Mouse (Mus musculus) thymus, adult 18-20 months (tissue): ENCODE results near the gene Ehbp1.

Source experiments
- DNase-seq, 2 experiments: peaks; one replicate each; pipeline ENCODE4 v3.0.0; 2022; ENCODE audit warnings: mixed read lengths in 2 of 2

The Ehbp1 gene

DNA sequence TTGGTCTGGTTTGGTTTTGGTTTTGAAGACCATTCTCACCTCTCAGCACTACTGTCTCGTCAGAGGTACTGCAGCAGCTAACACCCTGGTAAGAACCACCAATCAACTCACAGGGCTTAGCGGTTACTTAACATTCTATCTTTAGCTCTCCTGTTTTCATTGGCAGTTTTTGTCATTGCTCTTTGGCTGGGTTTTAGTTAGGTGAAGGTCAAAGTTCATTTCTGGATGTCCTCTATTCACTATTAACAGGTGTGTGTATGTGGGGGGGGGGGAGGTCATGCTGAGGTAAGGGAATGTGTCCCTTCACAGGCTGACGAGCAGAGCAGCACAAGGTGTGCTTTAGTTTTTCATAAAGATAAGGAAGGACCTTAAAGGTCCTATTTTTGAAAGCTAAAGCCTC is 147.5 kb downstream of the Ehbp1 start:
- no peak for DNase-seq

DNA sequence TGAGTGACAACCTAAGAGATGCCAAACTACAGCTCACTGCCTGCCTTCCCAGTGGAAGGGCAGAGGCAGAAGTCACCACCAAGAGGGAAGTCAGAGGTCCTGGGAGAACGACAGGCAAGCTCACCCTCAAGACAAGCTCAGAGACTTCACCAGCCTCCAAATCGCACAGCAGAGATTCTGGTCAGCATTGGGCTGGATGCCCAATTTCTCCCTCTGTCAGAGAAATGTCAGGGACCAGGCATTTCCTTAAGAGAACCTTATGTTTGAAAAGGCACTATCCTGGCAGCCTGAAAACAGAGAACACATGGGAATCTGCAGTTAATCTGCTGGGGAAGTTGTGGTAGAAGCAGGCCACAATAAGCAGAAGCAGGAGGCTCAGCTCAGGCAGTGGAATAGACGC is 151.5 kb downstream of the Ehbp1 start:
- no peak for DNase-seq

DNA sequence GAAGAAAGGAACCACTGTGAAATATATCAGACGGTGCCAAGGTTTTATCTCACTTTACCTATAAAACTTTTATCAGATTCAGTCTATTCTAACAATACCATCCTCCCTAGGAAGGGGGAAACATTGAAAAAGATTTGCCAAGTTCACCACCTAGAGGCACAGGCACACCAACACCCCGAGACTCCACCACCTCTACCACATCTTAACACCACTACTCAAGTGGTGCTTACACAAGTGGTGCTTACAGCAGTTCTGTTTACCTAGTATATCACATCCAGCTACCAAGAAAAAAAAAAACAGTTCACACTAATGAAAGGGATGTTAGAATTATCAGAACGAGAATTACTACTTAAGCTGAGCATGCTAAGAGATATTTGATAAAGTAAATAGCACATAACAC is 152.1 kb downstream of the Ehbp1 start:
- no peak for DNase-seq

DNA sequence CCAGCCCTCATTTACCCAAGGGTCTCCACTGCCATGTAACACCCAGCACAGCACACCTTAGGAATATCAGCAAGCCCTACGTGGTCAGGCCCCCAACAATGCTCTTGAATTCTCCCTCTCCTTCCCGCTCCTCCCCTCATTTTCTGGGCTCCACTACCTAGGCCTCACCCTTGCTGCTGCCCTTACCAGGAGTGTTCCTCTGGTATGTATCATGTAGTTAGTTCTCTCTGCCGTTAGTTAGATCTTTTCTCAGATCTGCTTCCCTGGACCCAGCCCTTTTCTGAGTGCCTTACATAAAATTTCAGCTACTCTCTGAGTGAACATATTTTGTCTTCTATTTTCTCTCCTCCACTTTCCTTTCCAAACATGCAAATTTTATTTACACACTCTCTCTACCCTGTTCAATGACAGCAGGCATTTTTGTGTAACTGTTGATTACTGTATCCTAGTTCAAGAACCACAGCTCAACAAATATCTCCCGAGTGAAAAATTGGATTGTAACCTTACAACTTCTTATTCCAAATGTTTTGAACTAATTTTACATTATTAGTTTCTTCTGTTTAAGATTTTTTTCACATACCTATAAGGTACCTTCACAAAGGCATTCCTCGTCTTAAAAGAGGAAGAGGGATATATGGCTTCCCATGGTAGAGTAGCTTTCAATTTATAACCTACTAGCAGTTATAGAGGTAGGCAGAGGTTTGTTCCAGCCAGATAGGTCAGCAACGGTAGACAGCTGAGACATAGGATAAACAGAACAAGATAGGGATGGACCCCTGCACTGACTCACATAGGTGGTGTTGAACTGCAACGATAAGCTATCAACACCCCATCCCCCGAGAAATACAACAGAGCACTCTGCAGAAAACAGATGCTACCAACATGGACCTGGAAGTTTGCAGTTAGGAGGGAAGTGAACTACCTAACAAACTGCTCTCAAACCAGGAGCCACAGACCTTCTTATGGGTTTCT is 160.3 kb downstream of the Ehbp1 start:
- no peak for DNase-seq

DNA sequence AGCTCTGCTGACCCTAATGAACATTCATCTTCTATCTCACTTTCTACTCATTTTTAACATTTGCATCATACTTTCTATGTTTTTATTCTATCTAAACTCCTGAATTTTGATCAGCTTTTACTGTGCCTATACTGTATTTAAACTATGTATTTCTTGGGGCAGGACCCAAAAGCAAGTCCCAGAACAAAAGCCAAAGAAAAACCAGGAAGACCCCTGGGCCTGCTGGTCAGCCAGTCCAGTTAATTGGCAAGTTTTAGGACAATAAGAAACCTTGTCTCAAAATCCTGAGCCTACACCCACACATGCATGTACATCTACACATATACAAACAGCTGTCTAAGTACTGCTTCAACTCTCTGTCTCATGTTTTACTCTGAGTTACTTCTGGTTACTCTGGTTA is 161.9 kb downstream of the Ehbp1 start:
- DNase-seq = no peak

DNA sequence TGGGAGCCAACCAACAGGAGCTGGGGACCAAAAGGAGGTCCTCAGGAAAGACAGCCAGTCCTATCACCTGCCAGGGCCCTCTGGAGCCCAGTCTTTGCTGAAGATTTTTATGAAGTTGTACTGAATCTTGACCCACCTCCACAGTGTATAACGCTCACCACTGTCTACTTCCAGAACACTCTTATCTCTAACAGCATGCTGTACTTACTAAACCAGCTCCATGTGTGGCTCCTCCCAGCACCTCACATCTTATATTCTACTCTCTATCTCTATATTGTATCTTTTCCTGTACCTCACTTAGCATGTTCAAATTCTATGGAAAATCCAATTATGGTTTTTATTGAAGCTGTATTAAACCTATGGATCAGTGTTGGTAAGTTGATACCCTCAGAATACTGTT is 163.5 kb downstream of the Ehbp1 start:
- no peak for DNase-seq

DNA sequence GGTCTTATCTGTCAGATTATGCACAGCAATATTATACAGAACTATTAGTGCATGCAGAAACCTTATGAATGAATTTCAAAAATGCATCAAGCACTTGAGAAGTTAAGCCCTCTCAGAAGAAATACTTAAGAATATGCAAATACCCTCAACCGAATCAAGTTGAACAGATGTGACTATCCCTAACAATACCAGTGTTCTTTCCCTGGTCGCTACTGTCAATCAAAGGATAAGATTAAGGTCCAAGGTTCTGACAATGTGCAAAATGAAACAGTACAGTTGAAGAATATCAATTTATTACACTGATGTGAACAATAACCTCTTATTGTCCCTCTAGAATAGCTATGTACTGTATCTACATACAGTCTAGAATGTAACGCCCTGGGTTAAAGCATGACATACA is 167.8 kb downstream of the Ehbp1 start:
- DNase-seq = no peak

DNA sequence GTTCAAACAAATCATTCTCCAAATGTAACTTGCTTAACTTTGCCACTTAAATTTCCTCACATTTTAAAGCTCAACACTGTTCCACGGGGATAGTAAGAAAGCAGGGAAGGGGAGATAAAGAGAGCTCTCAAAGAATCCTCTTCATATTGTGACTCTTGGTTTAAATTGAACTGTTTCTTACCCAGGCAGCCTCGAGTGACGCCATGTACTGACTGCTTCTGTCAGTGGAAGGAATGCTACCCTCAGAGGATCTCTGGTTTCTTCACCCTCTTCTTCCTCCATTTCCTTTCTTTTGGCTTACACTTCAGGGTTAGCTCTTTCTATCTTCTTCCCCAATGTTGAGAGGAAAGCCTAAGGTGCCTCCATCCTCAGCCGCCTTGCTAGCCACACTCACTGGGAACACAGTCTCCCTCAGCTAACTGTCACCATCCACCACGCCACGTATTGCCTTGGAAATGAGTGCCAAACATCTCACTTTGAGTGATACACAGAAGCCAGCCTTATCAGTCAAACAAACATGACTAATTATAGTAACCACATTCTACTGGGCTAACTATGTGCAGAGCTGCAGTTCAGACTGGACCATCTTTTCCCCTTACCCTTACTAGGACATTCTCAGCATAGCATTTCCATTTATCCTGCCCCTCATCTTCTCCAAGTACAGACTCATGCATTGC is 171.0 kb downstream of the Ehbp1 start:
- DNase-seq = no peak

DNA sequence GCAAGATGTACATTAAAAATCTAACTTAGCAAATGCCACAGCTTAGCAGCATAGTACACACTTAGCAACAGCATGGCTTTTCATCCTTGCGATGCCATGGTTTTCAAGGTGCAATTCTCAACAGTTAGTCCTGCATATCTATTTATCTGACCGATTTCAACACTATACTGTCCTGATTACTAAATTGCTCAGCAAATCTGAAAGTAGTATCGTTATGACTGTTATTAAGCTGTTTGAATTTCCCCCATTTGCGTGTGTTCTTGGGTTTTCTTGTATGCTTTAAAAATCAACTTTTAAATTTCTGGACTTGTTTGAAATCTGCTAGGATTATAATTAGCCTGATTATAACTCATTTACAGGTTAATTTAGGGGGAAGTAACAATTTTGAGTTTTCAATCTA is 184.2 kb downstream of the Ehbp1 start:
- DNase-seq = no peak

DNA sequence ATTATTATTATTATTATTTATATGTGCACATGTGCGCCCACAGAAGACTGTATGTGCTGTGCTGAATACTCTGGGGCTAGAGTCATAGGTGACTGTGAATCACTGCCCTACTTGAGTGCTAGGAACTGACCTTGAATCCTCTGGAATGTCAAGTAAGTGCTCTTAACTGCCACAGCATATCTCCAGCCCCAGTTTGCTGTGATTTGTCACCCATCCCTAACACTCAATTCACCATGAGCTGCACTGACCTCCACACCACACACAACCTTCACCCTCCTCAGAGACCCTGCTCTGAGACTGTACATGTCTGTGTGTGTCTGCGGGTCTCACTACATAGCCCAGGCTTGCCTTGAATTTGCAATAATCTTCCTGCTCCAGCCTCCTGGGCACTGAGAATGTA is 185.9 kb downstream of the Ehbp1 start:
- no peak for DNase-seq

DNA sequence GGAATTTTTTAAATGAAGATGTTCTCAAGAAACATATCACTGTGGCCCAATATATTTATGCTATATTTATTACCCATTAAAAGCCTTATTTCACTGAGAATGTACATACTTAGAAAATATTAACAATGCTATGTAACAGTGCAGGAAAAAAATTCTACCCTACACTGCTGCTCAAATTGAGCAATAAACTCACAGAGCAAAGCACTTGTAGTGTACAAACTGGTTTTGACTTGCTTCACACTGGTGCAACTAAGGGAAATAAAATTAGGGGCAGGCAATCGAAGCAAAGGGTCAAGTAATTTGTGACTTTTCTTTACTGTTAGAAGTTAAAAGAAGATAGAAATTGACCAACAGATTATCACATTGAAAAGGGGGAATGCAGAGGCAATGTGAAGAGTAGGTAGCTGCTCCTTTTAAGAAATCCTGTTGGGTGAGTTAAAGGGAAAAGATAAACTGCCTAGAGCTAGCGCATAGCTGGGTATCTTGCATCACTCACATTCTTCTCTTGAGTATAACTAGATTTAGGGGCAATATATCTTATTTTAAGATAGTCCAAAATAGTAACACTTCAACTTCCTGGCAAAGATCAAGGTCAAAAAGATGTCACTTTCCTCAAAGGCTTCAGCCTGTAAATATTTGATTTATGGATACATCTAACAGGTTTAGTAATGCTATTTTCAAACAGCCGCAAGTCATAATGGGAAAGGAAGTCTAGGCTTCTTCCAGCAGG is 186.6 kb downstream of the Ehbp1 start:
- no peak for DNase-seq

DNA sequence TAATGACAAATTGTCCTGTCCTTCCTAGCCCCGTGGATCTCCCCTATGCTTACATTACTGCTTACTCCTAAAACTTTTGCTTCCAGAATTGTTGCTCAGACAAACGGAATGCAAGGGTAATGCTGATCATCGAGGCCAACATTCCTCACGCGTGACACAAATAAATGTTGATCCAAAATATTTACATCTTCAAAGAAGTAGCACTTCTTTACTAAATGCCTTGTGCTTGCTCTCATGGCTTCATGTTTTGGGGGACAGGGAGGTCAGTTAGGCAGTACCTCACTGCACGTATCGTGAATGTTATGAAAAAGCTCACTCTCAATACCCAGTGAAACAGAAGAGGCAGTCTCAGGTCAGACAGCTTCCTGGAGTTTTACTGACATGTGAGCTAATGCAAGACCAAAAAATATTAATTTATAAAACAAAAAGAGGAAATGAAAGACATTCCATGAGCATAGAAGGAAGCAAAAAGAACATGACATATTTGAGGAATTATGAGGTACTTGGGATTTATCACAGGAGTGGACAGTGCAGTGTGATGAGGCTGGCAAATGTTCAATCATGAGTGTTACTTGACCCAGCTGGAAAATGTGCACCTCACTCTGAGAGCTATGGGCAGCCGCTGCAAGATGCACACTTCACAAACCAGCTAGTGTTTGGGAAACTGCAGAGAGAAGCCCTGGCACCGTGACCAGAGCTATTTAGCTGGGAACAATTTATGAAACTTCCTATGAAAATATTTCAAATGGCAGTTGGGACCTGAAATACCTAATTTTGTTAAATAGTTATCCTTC is 187.4 kb downstream of the Ehbp1 start:
- DNase-seq = no peak

DNA sequence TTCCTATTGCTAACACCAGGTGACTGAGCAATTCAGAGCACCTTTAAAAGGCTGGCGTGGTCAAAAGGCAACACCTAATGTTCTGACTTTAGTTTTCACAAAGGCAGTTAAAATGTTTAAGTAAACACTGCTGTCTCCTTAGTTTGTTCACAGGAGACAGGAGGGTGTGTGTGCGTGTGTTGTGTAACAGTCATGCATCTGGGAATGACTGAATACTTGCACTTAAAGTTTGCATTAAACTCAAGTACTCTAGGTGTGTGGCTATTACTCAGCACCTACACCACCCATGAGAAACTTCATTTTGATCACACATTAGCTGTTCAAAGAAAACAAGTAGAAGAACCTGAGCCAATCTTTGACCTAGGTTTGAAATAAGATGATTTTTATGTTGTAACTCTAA is 201.4 kb downstream of the Ehbp1 start:
- DNase-seq = no peak

DNA sequence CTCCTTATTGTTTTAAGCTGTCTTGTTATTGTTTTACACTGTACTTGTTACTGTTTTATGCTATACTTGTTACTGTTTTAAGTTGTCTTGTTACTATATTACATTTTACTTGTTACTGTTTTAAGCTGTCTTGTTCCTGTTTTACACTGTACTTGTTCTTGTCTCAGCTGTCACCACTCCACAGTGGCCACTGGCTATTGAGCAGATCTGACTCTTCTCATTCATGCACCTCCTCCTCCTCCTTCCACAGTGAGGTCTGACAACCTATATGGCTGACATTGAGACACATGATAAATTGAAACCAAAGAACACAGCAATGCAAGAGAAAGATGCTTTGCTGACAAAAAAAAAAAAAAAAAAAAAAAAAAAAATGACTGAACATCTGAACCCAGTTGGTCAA is 203.6 kb downstream of the Ehbp1 start:
- DNase-seq = no peak

DNA sequence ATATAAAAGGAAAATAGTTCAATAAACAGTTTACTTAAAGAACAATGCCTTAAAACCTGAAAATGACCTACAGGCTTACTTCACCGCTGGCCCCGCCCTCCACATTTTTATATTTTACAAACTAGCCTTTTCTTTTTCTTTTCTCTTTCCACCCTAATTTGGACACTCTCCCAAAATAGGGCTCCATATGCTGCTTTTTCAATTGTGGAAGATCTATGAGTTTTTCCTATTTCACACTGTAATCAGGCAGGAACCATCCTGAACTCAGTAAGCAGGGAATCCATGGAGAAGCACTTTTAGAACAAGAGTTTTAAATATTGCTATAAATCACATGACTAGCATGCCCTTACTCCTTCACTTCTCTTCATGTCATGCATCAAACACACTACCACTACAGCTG is 216.9 kb downstream of the Ehbp1 start:
- no peak for DNase-seq

DNA sequence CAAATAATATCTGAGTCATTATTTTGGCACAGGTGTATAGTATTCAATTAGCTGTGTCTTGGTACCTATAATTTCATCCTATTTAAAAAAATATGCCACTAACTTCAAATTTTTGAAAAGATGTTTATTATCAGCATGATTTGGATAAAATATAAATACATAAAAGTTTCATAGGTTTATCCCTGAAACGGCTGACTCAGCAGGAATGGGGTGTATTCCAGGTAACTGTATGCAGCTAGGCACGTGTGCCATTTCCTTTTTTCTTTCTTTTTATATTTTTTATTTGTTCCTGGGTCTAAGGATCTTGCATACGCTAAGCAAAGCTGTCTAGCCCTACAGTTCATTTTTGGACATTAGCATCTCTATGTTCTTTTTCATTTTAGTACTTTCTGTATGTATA is 223.2 kb downstream of the Ehbp1 start:
- DNase-seq = no peak

DNA sequence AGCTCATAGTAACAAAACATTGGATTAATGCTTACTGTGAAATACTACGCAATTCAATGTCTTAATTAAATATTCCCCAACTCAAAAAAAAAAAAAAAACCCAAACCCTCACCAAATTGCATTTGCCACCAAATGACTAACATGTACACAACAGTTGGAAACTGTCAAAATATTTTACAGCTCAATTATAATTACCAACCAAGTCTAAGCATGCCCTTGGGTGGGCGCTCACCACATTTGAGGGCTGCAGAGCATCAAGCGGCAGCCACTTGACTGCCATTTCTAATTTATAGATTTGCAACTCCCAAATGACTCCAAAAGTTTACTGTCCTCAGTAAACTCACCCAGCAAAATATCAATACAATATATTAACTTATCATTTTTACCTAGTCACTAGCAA is 229.9 kb downstream of the Ehbp1 start:
- no peak for DNase-seq

DNA sequence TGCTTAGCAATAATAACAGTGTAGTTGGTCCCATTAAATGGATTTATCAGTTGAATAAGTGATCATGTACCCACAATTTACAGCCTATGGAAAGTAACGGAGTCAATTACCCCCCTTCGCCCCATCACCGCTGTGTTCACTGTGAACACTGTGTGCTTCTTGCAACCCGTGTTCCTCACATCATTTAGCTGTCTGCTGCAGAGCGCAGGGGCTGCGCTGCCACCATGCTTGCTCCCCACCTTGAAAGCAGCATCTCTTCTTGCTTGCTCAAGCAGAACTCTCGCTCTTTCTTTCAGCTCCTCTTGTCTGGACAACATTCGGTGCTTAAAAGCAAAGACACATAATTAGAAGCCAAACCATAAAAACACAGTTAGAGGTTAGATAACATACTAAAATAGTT is 252.7 kb downstream of the Ehbp1 start:
- no peak for DNase-seq

DNA sequence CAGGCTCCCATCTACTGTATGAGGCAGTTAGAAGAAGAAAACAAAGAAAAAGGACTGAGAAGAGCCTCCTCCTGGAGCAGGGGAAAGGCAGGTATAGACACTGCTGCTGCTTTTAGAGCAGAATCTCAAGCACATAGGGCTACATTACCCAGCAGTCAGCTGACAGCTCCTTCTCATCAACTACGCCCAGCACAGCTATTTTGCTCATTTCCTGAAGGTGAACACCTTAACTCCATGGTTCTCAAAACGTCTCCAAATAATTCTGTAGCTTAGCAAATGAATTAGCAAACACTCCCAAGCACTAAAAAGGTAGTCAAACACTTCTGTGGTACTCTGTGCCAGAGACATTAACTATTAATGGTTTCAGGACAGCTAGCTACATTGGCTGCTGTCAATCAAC is 278.7 kb downstream of the Ehbp1 start:
- no peak for DNase-seq

DNA sequence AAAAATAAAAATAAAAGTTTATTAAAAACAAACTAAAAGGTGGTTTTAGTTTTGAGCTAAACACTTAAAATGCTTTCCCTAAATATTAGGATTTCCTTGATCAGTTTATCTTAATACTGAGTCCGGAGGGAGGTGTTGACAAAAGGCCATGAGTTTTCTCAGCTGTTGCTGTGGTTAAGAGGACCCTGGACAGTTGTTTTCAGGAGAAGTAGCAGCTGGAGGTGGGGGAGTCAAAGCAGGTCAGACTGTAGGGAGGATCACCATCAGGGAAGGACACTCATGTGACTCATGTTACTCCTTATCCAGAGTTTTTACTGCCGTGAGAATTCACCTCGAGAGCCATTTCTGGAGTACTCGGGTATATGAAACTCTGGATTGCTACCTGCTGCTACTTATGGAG is 280.4 kb downstream of the Ehbp1 start:
- no peak for DNase-seq

DNA sequence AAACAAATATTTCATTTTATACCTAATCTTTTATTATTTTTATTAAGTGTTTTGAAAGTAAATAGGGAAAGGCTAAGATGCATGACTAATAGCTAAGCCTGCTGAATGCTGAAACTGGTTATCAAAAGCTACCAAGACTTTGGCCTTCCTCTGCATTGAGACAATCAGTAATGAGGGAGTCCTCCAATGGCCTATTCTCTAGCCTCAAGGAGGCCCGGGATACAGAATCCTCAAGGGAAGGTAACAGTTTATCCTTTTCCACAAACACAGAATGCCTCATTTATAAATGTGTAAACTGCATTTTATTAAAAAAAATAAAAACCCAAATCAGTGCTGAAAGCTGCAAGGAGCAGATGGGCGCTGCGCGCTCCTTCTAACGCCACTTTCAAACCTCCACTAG is 284.6 kb downstream of the Ehbp1 start:
- no peak for DNase-seq

DNA sequence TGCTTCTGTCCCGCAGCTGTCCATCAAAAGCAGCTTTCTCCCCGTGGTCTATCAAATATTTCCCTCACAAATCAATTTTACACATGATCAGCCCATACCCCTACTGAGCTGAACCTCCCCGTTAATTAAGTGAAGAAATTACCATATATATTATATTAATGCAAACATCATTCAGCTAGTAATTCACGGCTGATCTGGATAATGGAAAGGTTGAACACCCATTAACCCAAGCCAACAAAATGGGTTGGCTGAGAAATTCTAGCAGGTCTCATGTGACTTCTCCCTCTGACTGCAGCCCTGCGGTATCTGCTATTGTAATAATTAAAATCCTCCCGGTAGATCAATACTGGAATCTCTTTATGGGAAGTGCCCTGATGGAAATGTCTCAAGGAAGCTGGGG is 286.2 kb downstream of the Ehbp1 start:
- no peak for DNase-seq
